Mouse (Mus musculus) lung, adult 2 months (tissue): ENCODE measurements around the gene Pigs.

Experiments
- CTCF ChIP-seq: fragments of 200-500 bp; IDR thresholded peaks from 2 replicates; pipeline ENCODE4 v1.5.1; 2011; ENCODE audit warnings: mild to moderate bottlenecking, low read length, control low read depth; ENCODE audit not compliant: insufficient read depth
- POLR2A ChIP-seq: fragments of 200-500 bp; IDR thresholded peaks from 2 replicates; pipeline ENCODE4 v1.6.1; 2011; ENCODE audit warnings: low read depth, mild to moderate bottlenecking, control low read depth, low read length, borderline replicate concordance; ENCODE audit errors: extremely low read depth

DNA sequence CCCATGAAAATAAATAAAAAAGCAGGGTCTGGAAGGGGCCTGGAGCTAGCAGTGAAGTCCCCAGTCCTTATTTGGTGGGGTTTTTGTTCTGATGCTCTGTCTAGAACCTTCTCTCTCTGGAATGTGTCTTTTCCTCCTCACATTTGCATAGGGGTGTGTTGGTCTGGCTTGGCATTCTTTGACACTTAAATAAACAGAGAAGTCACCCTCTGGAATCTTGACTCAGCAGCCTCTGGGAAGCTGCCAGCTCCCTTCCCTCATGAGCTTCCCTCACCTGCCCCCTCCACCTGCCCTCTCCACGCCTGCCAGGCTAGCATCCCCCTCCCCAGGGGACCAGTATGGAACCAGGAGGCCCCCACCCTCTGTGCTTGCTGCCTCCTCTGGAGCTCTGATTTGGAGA, 42.2 kb downstream of the Pigs start:
- TF ChIP-seq CTCF: no peak
- no peak for TF ChIP-seq POLR2A
